Mouse (Mus musculus) heart, embryonic 11.5 days (tissue): ENCODE results near the gene Olfr221. TPM values are rescaled to one million over a fixed set of nuclear protein-coding genes. Genes with fewer than 3 reads are reported as not detected.
A peak's percentile ranks its signal among the peaks of the same experiment; 100 is the strongest.

Source experiments
- ATAC-seq: fragments of 200-750 bp; cut with Nextera tagmentation; replicated peaks from 2 replicates; pipeline ENCODE4 v1.8.0; 2017; ENCODE audit warnings: moderate library complexity; ENCODE audit not compliant: insufficient number of reproducible peaks, low FRiP score, low TSS enrichment
- H3K27ac ChIP-seq: fragments of 300-500 bp; sonication (generic); 2 replicates; pipeline ENCODE4 v1.5.1; 2014; ENCODE audit warnings: mild to moderate bottlenecking, low read depth, low read length
- H3K27me3 ChIP-seq: fragments of 300-500 bp; sonication (generic); 2 replicates; pipeline ENCODE4 v1.6.1; 2014; ENCODE audit warnings: mild to moderate bottlenecking, low read length, mixed read lengths; ENCODE audit not compliant: control insufficient read depth, insufficient read depth
- H3K36me3 ChIP-seq: fragments of 300-500 bp; sonication (generic); 2 replicates; pipeline ENCODE4 v1.6.1; 2014; ENCODE audit warnings: mild to moderate bottlenecking, low read length, moderate library complexity, mixed read lengths; ENCODE audit not compliant: control insufficient read depth, insufficient read depth
- H3K4me1 ChIP-seq: fragments of 300-500 bp; sonication (generic); 2 replicates; pipeline ENCODE4 v1.6.1; 2014; ENCODE audit warnings: low read length; ENCODE audit not compliant: control insufficient read depth, insufficient read depth
- H3K4me2 ChIP-seq: fragments of 300-500 bp; sonication (generic); 2 replicates; pipeline ENCODE4 v1.6.1; 2014; ENCODE audit warnings: mild to moderate bottlenecking, moderate library complexity
- H3K4me3 ChIP-seq: fragments of 300-500 bp; sonication (generic); 2 replicates; pipeline ENCODE4 v1.5.1; 2014; ENCODE audit warnings: low read depth, low read length
- H3K9ac ChIP-seq: fragments of 300-500 bp; sonication (generic); 2 replicates; pipeline ENCODE4 v1.6.1; 2014; ENCODE audit warnings: mild to moderate bottlenecking, low read depth, low read length, moderate library complexity
- H3K9me3 ChIP-seq: fragments of 300-500 bp; sonication (generic); replicated peaks from 2 replicates; pipeline ENCODE4 v1.6.1; 2016; ENCODE audit warnings: low read length; ENCODE audit not compliant: control insufficient read depth
- WGBS: fragments of 180-500 bp; shearing (Covaris S2); extraction: QIAGEN DNeasy Blood & Tissue Kit; methylation state at CpG from one replicate; pipeline ENCODE4 v1.1.7; 2014; ENCODE audit not compliant: insufficient replicate concordance; 5-methylcytosine and 5-hydroxymethylcytosine counted together
- polyA plus RNA-seq: library from polyadenylated mRNA; unstranded; fragments of >200 nt; fragmentation: Nextera tagmentation; extraction: Ambion mirVana; gene quantifications from 2 replicates; pipeline ENCODE4 v1.2.1, GENCODE M21; 2014

Gene Olfr221
- polyA plus RNA-seq, 1 experiment from 2014 or later = not detected

DNA sequence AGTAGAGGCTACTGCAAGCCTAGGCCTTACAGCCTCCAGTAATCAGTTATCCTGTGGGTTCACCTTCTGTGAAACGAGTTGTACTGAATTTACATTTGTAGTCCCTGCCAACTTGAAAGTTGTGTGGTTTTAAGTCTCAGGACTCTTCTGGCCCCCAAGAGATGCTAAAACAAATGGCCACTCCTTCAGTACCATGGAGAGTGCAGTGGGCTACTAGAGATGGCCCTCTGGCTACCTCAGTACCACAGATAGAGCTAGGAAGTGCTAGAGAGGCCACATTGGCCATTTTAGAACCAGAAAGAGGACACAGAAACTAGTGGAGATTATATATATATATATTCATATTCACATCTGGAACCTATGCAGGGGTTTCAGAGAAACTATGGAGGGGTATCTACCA lies 30.6 kb downstream of the Olfr221 start:
- H3K4me2 ChIP-seq = peak overlapping the region; percentile 50; the same call in 1 of the 2 replicates
- no peaks in the 10 kb centered on the region for H3K9me3 ChIP-seq
- ATAC-seq = no peak
- no peak overlapping the region for H3K27ac ChIP-seq
- WGBS = 64% methylated on average over 1 of the region's 1 CpGs
- H3K27me3 ChIP-seq = no peaks in the 10 kb centered on the region
- no peak overlapping the region for H3K4me3 ChIP-seq
- H3K9ac ChIP-seq = no peak overlapping the region
- H3K4me1 ChIP-seq = peaks cover 50% of the 10 kb centered on the region
- peaks cover 17% of the 10 kb centered on the region for H3K36me3 ChIP-seq

GRCm38 (mm10) chr14:52010446-52011111 lies 31.7 kb downstream of the Olfr221 start:
- Histone ChIP-seq H3K4me2 (peak overlapping the region; percentile 50), H3K9me3 (no peaks in the 10 kb centered on the region), H3K4me3 (peak overlapping the region; percentile 25), H3K27ac (peak overlapping the region; percentile 76), H3K36me3 (peaks cover 17% of the 10 kb centered on the region), H3K4me1 (peaks cover 48% of the 10 kb centered on the region), H3K27me3 (no peaks in the 10 kb centered on the region), H3K9ac (peak overlapping the region; percentile 13; the same call in 1 of the 2 replicates)
- WGBS = 4% methylated on average over 9 of the region's 9 CpGs
- ATAC-seq = 0 out of 2 replicates have a peak, but pooled peaks have one; percentile 16

- peak overlapping the region; percentile 50 for H3K4me2 ChIP-seq
- H3K36me3 ChIP-seq = peaks cover 19% of the 10 kb centered on the region
- peaks cover 49% of the 10 kb centered on the region for H3K4me1 ChIP-seq
- peak overlapping the region; percentile 13; the same call in 1 of the 2 replicates for H3K9ac ChIP-seq
- no peak overlapping the region for H3K27ac ChIP-seq
- ATAC-seq = no peak
- H3K4me3 ChIP-seq = no peak overlapping the region; the same call in 1 of the 2 replicates
- no peaks in the 10 kb centered on the region for H3K27me3 ChIP-seq
- H3K9me3 ChIP-seq = no peaks in the 10 kb centered on the region
- 64% methylated on average over 6 of the region's 6 CpGs for WGBS
Observed at GRCm38 (mm10) chr14:52009841-52010240, 32.4 kb downstream of the Olfr221 start.

- Histone ChIP-seq H3K4me1 (peaks cover 51% of the 10 kb centered on the region), H3K9me3 (no peaks in the 10 kb centered on the region), H3K4me3 (no peak overlapping the region), H3K4me2 (peak overlapping the region; percentile 21; the same call in 1 of the 2 replicates), H3K27me3 (no peaks in the 10 kb centered on the region), H3K27ac (no peak overlapping the region), H3K36me3 (peaks cover 22% of the 10 kb centered on the region), H3K9ac (no peak overlapping the region)
- no peak for ATAC-seq
- WGBS = 47% methylated on average over 26 of the region's 26 CpGs
Observed at GRCm38 (mm10) chr14:52009361-52009760, 32.9 kb downstream of the Olfr221 start.

DNA sequence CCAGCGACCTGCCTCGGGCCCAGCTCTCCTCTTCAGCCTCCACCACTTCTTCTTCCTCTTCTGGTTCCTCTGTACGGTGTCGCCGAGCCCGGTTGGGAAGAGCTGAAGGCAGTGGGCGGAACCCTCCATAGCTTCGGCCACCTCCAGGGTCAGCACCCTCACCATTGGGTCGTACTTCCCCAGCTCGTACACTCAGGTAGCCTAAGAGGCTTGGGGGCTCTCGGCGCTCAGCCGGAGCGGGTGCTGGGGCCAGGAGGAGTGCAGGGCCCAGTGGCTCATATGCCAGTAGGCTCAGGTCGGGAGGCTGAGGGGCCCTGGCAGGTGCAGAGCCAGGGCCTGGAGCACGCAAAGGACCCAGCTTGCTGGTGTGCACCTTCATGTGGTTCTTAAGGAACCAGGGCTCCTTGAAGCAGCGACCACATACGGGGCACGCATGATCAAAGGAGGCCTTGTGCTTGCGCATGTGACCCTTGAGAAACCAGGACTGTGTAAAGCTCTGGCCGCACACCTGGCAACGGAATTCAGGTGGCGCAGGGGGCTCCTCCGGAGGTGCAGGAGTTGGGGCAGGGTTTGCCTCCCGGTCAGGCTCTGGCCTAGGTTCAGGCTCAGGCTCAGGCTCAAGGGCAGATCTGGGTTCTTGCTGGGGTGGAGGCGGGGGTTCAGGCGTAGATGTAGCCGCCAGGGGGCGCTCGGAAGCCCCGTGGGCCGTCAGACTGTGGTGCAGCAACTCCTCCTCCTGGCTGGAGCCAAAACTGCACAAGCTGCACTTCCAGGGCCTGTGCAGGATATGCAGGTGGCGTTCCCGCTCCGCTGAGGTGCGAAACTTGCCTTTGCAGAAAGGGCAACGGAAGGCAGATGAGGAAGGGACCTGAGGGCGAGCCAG lies 33.7 kb downstream of the Olfr221 start:
- peak; percentile 12; the same call in 1 of the 2 replicates for ATAC-seq
- 61% methylated on average over 36 of the region's 38 CpGs for WGBS
- no peak overlapping the region for H3K27ac ChIP-seq
- H3K27me3 ChIP-seq = no peaks in the 10 kb centered on the region
- peaks cover 22% of the 10 kb centered on the region for H3K36me3 ChIP-seq
- H3K4me2 ChIP-seq = peak overlapping the region; percentile 21
- peaks cover 51% of the 10 kb centered on the region for H3K4me1 ChIP-seq
- H3K9me3 ChIP-seq = no peaks in the 10 kb centered on the region
- no peak overlapping the region for H3K9ac ChIP-seq
- H3K4me3 ChIP-seq = no peak overlapping the region

- Histone ChIP-seq H3K27me3 (no peaks in the 10 kb centered on the region), H3K4me3 (no peak overlapping the region), H3K9ac (no peak overlapping the region), H3K36me3 (peaks cover 35% of the 10 kb centered on the region), H3K4me2 (no peak overlapping the region), H3K27ac (no peak overlapping the region), H3K9me3 (no peaks in the 10 kb centered on the region), H3K4me1 (peaks cover 50% of the 10 kb centered on the region)
- no peak for ATAC-seq
- 90% methylated on average over 23 of the region's 23 CpGs for WGBS
Observed at GRCm38 (mm10) chr14:52006771-52007170, 35.5 kb downstream of the Olfr221 start.

DNA sequence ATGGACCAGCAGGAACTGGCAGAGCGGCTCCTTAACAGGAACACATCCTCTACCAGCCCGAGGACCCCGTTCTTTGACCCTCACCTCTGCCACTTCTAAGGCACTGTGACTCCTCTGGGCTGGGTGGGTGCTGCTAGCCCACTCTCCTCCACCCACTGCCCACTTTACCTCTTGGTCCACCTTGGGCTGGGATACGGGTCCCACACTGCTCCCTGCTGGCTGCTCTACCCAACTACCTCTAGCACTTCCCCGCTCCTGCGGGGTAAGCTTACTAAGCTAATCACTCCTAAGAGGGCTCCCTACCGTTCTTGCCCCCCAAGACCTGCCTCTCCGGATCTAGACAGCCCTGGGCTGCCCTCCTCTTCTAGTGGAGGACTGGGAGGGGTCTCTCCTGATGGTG lies 36.0 kb downstream of the Olfr221 start:
- H3K9me3 ChIP-seq = no peaks in the 10 kb centered on the region
- WGBS = 56% methylated on average over 8 of the region's 8 CpGs
- no peaks in the 10 kb centered on the region for H3K27me3 ChIP-seq
- H3K27ac ChIP-seq = no peak overlapping the region
- H3K4me1 ChIP-seq = peaks cover 45% of the 10 kb centered on the region
- 0 out of 2 replicates have a peak, but pooled peaks have one; percentile 3 for ATAC-seq
- H3K4me2 ChIP-seq = peak overlapping the region; percentile 11; the same call in 1 of the 2 replicates
- H3K4me3 ChIP-seq = no peak overlapping the region
- H3K9ac ChIP-seq = no peak overlapping the region
- H3K36me3 ChIP-seq = peaks cover 35% of the 10 kb centered on the region

DNA sequence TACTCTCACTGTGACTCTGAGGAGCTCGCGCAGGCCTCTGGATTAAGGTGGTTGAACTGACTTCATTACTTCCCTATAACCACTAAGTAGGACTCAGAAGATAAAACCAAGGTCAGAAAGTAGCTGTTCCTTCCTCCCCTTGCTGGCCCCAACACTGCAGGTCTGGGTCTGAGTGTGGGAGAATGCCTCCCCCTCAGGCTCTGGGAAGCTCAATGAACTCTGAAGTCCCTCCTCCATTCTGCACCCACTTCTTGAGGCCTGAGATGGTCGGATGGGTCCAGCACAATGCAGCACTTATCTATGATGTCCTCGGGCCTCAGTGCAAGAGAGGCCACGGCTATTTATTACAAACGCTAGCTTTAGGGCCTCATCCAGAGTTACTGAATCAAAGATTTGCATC lies 36.6 kb downstream of the Olfr221 start:
- Histone ChIP-seq H3K4me3 (no peak overlapping the region), H3K9me3 (no peaks in the 10 kb centered on the region), H3K4me2 (no peak overlapping the region), H3K9ac (no peak overlapping the region), H3K4me1 (peaks cover 39% of the 10 kb centered on the region), H3K27me3 (no peaks in the 10 kb centered on the region), H3K36me3 (peaks cover 40% of the 10 kb centered on the region), H3K27ac (peak overlapping the region; percentile 36; the same call in 1 of the 2 replicates)
- ATAC-seq = no peak
- 52% methylated on average over 6 of the region's 6 CpGs for WGBS
